Mouse (Mus musculus) small intestine, adult 2 months (tissue): Measurements from ENCODE around the gene Iqschfp. TPM values are rescaled to one million over a fixed set of nuclear protein-coding genes. Genes with fewer than 3 reads are reported as not detected.

Source experiments
- H3K27ac ChIP-seq: fragments of 200-500 bp; 2 replicates; pipeline ENCODE4 v1.5.1; 2012; ENCODE audit warnings: low read depth, low read length, control low read depth, inconsistent platforms; ENCODE audit not compliant: insufficient read depth
- H3K27me3 ChIP-seq: fragments of 200-500 bp; 2 replicates; pipeline ENCODE4 v1.6.1; 2012; ENCODE audit warnings: mild to moderate bottlenecking, moderate library complexity, low read length, inconsistent platforms; ENCODE audit not compliant: control insufficient read depth, insufficient read depth
- H3K36me3 ChIP-seq: fragments of 200-500 bp; 2 replicates; pipeline ENCODE4 v1.6.1; 2012; ENCODE audit warnings: mild to moderate bottlenecking, low read length, control low read depth, inconsistent platforms; ENCODE audit not compliant: control insufficient read depth, insufficient read depth
- H3K4me1 ChIP-seq: fragments of 200-500 bp; 2 replicates; pipeline ENCODE4 v1.6.1; 2012; ENCODE audit warnings: low read length, inconsistent platforms, mixed read lengths; ENCODE audit not compliant: control insufficient read depth, insufficient read depth, insufficient read length
- H3K4me3 ChIP-seq: fragments of 200-500 bp; 2 replicates; pipeline ENCODE4 v1.5.1; 2012; ENCODE audit warnings: low read depth, mild to moderate bottlenecking, control low read depth, inconsistent platforms, low read length, moderate library complexity
- CTCF ChIP-seq: fragments of 200-500 bp; IDR thresholded peaks from 2 replicates; pipeline ENCODE4 v1.5.1; 2012; ENCODE audit warnings: low read depth, mild to moderate bottlenecking, control low read depth, inconsistent platforms, low read length, moderate library complexity, mixed read lengths; ENCODE audit not compliant: insufficient replicate concordance, insufficient read length; ENCODE audit errors: extremely low read depth
- POLR2A ChIP-seq: fragments of 200-500 bp; IDR thresholded peaks from 2 replicates; pipeline ENCODE4 v1.6.1; 2012; ENCODE audit warnings: low read depth, mild to moderate bottlenecking, control low read depth, inconsistent platforms, low read length, moderate library complexity
- WGBS: fragments of 180-500 bp; shearing (Covaris S2); methylation state at CpG from one replicate; pipeline ENCODE4 v1.1.7; 2018; 5-methylcytosine and 5-hydroxymethylcytosine counted together
- polyA plus RNA-seq: library from polyadenylated mRNA; depleted of rRNA; stranded (reverse); fragments of >200 nt; gene quantifications from 2 replicates; pipeline ENCODE4 v1.2.3, GENCODE M21; 2012

Iqschfp gene
- polyA plus RNA-seq, 1 experiment, result not detected

DNA sequence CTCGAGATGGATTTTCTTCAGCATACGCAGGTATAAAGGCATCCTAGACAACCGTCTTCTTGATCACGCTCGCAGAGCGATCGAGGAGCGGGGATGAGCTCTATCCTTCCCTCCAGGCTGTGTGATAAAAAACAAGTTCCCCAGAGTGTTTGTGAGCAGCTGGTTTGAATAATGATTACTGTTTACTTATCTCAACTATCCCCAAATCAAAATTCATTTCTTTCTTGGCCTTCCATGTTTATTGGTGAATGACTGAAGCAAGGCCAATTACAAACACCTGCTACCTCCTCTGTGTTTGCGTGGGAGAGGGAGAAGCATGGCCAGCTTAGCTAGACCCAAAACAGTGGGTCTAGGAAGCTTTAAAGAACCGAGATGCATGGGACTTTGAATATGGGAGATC, 712.9 kb downstream of the Iqschfp start:
- Histone ChIP-seq H3K27me3 (no peaks in the 10 kb centered on the region), H3K36me3 (no peaks in the 10 kb centered on the region), H3K4me3 (no peak overlapping the region), H3K4me1 (no peaks in the 10 kb centered on the region), H3K27ac (no peak overlapping the region)
- TF ChIP-seq CTCF (no peak), POLR2A (no peak)
- WGBS, result 83% methylated on average over 10 of the region's 10 CpGs

- H3K36me3 ChIP-seq, result no peaks in the 10 kb centered on the region
- TF ChIP-seq CTCF (no peak), POLR2A (no peak)
- WGBS, result 74% methylated on average over 7 of the region's 7 CpGs
Measured at GRCm38 (mm10) chr3:68605942-68606603, 714.0 kb downstream of the Iqschfp start.

DNA sequence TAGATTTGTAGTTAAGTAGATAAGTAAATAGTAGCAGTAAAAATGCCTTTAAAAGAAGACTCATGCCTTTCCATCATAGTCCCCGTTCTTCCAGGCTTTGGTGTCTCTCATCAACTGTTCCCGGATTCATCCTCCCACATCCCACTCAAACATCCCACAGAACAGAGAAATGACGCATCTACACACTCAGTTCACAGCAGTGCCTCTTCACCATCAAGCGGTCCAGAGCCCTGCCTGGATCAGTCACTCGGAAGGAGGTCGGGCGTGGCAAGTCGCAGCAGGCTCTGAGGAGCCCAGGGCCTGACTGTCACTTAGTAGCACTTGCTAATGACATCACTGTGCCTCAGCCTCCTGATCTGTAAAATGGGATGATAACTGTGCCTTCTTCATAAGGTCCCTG, 714.7 kb downstream of the Iqschfp start:
- 76% methylated on average over 8 of the region's 8 CpGs for WGBS
- H3K4me3 ChIP-seq, result no peak overlapping the region
- no peaks in the 10 kb centered on the region for H3K36me3 ChIP-seq
- TF ChIP-seq POLR2A, result no peak
- no peak for TF ChIP-seq CTCF
- no peaks in the 10 kb centered on the region for H3K4me1 ChIP-seq
- H3K27me3 ChIP-seq, result no peaks in the 10 kb centered on the region
- H3K27ac ChIP-seq, result no peak overlapping the region

More at GRCm38 (mm10) chr3:68605942-68606603, 714.0 kb downstream of the Iqschfp start:
- Histone ChIP-seq H3K4me3 (no peak overlapping the region), H3K27me3 (no peaks in the 10 kb centered on the region), H3K27ac (no peak overlapping the region), H3K4me1 (no peaks in the 10 kb centered on the region)

- WGBS, result 83% methylated on average over 8 of the region's 8 CpGs
- no peak overlapping the region for H3K27ac ChIP-seq
- H3K27me3 ChIP-seq, result no peaks in the 10 kb centered on the region
- TF ChIP-seq CTCF (no peak), POLR2A (no peak)
- no peaks in the 10 kb centered on the region for H3K4me1 ChIP-seq
- no peak overlapping the region for H3K4me3 ChIP-seq
- H3K36me3 ChIP-seq, result no peaks in the 10 kb centered on the region
Measured at GRCm38 (mm10) chr3:68607336-68607735, 715.3 kb downstream of the Iqschfp start.

- Histone ChIP-seq H3K4me3 (no peak overlapping the region), H3K27me3 (no peaks in the 10 kb centered on the region), H3K4me1 (no peaks in the 10 kb centered on the region), H3K27ac (no peak overlapping the region), H3K36me3 (no peaks in the 10 kb centered on the region)
- WGBS, result 77% methylated on average over 19 of the region's 19 CpGs
- no peak for TF ChIP-seq POLR2A
- TF ChIP-seq CTCF, result no peak
Measured at GRCm38 (mm10) chr3:68608848-68609497, 716.9 kb downstream of the Iqschfp start.

DNA sequence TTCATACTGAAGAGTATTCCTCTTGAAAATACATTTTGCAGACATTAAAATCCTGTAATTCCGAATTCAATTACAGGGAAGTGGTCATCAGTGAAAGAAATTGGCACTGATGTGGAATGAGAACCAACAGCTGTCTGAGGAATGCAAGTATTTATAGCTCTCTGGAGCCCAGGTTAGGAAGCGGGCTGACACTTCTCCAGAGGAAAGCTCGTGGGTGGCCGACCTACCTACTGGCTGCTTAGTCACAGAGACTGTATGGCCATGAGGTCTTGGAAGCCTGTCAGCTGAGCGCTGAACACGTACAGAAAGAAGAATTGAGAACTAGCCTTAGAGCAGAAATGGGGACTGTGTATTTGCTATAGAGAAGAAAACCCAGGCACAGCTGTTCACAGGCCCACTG, 718.0 kb downstream of the Iqschfp start:
- Histone ChIP-seq H3K4me1 (no peaks in the 10 kb centered on the region), H3K27ac (no peak overlapping the region), H3K27me3 (no peaks in the 10 kb centered on the region), H3K4me3 (no peak overlapping the region), H3K36me3 (no peaks in the 10 kb centered on the region)
- 54% methylated on average over 6 of the region's 6 CpGs for WGBS
- TF ChIP-seq POLR2A (no peak), CTCF (no peak)

DNA sequence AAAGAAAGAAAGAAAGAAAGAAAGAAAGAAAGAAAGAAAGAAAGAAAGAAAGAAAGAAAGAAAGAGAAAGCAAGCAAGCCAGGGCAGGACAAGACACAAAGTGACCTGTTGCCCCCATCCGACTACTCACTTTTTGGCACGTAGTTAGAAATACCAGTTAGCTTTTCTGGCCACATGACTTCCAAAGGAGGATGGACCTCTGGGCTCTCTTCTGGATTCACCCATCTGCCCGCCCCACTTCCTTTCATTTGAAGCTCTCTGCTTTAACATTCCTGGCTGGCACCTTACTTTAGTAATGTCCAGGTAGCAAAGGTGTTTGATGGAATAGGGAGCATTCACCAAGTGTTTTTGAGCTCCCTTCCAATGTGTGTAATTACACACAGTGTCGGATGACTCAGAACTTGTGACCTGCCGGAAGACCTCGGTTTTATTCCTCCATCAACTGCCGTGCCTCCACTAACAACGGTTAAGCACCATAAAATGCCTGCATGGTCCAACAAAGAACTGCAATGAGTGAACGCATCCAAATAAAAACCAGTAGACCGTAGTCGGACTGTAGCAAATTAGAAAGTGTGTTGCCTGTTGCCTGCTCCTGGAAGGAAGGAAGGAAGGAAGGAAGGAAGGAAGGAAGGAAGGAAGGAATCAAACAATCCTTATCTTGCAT, 718.7 kb downstream of the Iqschfp start:
- Histone ChIP-seq H3K27me3 (no peaks in the 10 kb centered on the region), H3K4me1 (no peaks in the 10 kb centered on the region), H3K4me3 (no peak overlapping the region), H3K27ac (no peak overlapping the region), H3K36me3 (no peaks in the 10 kb centered on the region)
- WGBS, result 79% methylated on average over 11 of the region's 11 CpGs
- TF ChIP-seq CTCF, result no peak
- TF ChIP-seq POLR2A, result no peak
